Comparison of ENCODE assay signal across 8 mouse cellular contexts in the genomic region with DNA sequence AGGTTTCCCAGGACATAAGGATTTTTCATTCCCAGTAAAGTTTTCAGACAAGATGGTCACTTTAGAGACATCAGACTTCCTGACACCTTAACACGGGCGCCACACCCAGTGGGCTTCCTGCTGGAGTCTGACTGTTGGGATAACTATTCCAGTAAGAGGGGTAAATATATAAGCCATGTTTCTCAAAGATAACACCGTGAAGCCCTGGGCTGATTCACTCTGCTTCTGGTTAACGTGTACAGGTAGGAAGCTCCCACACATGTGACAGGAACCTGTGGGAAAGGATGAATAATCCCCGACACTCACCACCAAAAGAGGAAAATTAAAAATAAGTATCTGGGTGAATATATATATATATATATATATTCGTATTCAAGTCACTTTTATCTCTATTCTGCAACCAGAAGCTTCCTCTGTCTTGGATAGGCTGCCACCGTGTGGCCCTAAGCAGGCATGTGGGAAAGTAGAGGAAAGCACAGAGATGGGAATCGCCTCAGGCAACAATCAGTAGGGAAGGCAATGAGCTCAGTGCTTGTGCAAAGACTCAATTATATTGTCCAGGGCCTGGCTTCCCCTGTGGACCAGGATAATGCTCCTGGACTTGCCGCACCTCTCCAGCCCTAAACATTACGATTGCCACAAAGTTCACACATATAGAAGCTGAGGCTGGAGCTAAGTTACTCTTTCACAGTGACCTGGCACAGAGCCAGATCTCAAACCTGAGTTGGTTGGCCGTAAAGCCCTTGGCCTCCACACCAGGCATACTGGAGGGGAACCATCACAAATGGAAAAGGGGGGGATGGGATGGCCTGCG.
DNase-seq lines count a peak whose midpoint lies in the region; ATAC-seq and TF ChIP-seq lines count a peak whose summit lies in the region.

No protein-coding gene starts in this region.

- H3K27me3 ChIP-seq in intestine, embryonic 14.5 days (replicated peaks; ENCODE audit: control insufficient read depth, insufficient read depth, low read length) = no peaks in the 10 kb centered on the region
- peaks cover 70% of the 10 kb centered on the region for H3K27me3 ChIP-seq in midbrain, embryonic 10.5 days (ENCODE audit: low read depth, poor library complexity, severe bottlenecking)
- no peaks in the 10 kb centered on the region for H3K27me3 ChIP-seq in stomach, embryonic 14.5 days (ENCODE audit: control insufficient read depth, insufficient read depth, low read length)

- 42% methylated on average over 12 of the region's 12 CpGs for WGBS in intestine, embryonic 14.5 days
- whole genome bisulfite sequencing in midbrain, embryonic 10.5 days = 72% methylated on average over 12 of the region's 12 CpGs
- WGBS in stomach, embryonic 14.5 days = 52% methylated on average over 12 of the region's 12 CpGs

- H3K4me3 ChIP-seq in intestine, embryonic 14.5 days (ENCODE audit: low read depth, low read length) = no peak overlapping the region
- H3K4me3 ChIP-seq in left cerebral cortex, adult 2 months = no peak overlapping the region
- H3K4me3 ChIP-seq in midbrain, embryonic 10.5 days = no peak overlapping the region
- no peak overlapping the region for H3K4me3 ChIP-seq in stomach, embryonic 14.5 days (ENCODE audit: low read depth, low read length)

- H3K27ac ChIP-seq in intestine, embryonic 14.5 days (ENCODE audit: low read depth) = no peak overlapping the region
- no peak overlapping the region for H3K27ac ChIP-seq in left cerebral cortex, adult 2 months
- no peak overlapping the region for H3K27ac ChIP-seq in midbrain, embryonic 10.5 days (replicated peaks)
- H3K27ac ChIP-seq in stomach, embryonic 14.5 days (ENCODE audit: low read length) = no peak overlapping the region

- peak; percentile 82 for TF ChIP-seq CTCF in left cerebral cortex, adult 2 months (IDR thresholded peaks at IDR 0.05)

- peaks cover 13% of the 10 kb centered on the region; the same call in 1 of the 2 replicates for H3K4me1 ChIP-seq in intestine, embryonic 14.5 days (replicated peaks; ENCODE audit: control insufficient read depth, insufficient read depth, low read length)
- peaks cover 18% of the 10 kb centered on the region for H3K4me1 ChIP-seq in midbrain, embryonic 10.5 days
- peaks cover 14% of the 10 kb centered on the region; the same call in 1 of the 2 replicates for H3K4me1 ChIP-seq in stomach, embryonic 14.5 days (ENCODE audit: control insufficient read depth, insufficient read depth, low read length)

- H3K9me3 ChIP-seq in intestine, embryonic 14.5 days (ENCODE audit: control insufficient read depth, low read length) = no peaks in the 10 kb centered on the region
- H3K9me3 ChIP-seq in midbrain, embryonic 10.5 days (replicated peaks) = no peaks in the 10 kb centered on the region
- H3K9me3 ChIP-seq in stomach, embryonic 14.5 days (ENCODE audit: control insufficient read depth, low read depth, low read length) = no peaks in the 10 kb centered on the region

- H3K36me3 ChIP-seq in intestine, embryonic 14.5 days (ENCODE audit: control insufficient read depth, insufficient read depth, low read length) = no peaks in the 10 kb centered on the region
- no peaks in the 10 kb centered on the region for H3K36me3 ChIP-seq in midbrain, embryonic 10.5 days
- no peaks in the 10 kb centered on the region for H3K36me3 ChIP-seq in stomach, embryonic 14.5 days (ENCODE audit: control insufficient read depth, insufficient read depth, low read length)

- no peak overlapping the region for H3K9ac ChIP-seq in intestine, embryonic 14.5 days (ENCODE audit: low read length)
- H3K9ac ChIP-seq in stomach, embryonic 14.5 days (replicated peaks; ENCODE audit: low read depth, low read length) = no peak overlapping the region

- ATAC-seq in common myeloid progenitor, adult 5-6 weeks (replicated peaks; ENCODE audit: low read depth, poor library complexity, severe bottlenecking) = 0 out of 2 replicates have a peak, but pooled peaks have one; percentile 54
- ATAC-seq in intestine, embryonic 14.5 days (replicated peaks; ENCODE audit: low FRiP score, low TSS enrichment, low read depth) = peak; percentile 58; the same call in 1 of the 2 replicates
- ATAC-seq in stomach, embryonic 14.5 days (ENCODE audit: insufficient number of reproducible peaks, insufficient read depth, low FRiP score, low read depth) = peak; percentile 75; the same call in 1 of the 2 replicates

- DNase-seq in adrenal gland, adult 18-20 months (ENCODE audit: low spot score in 2 of 2) = peak; percentile 51 to 53
- peak; percentile 61 for DNase-seq in gastrocnemius, postnatal 14 days
- DNase-seq in intestine, embryonic 14.5 days (ENCODE audit: low spot score) = peak; percentile 78
- DNase-seq in left cerebral cortex, adult 2 months (ENCODE audit: extremely low spot score in 1 of 2, low spot score in 2 of 2) = peak; percentile 67 to 74
- DNase-seq in midbrain, embryonic 10.5 days (ENCODE audit: low spot score) = peak; percentile 61
- DNase-seq in yolk sac, embryonic 10.5 days (ENCODE audit: low spot score) = no peak

- H3K4me2 ChIP-seq in intestine, embryonic 14.5 days (ENCODE audit: low read length) = no peak overlapping the region
- H3K4me2 ChIP-seq in stomach, embryonic 14.5 days (replicated peaks; ENCODE audit: low read depth, low read length) = no peak overlapping the region

- intact Hi-C loops in gastrocnemius, postnatal 14 days (cut with DNase I; ENCODE audit: low total_unique reads) = loop anchor here (2.0 to 10.0 kb wide), 2 partner anchors 289 to 563 kb away; no protein-coding TSS in a partner anchor
- intact Hi-C loops in left cerebral cortex, adult 2 months (cut with DNase I) = loop anchor here (1.0 to 10.0 kb wide), 4 partner anchors 230 to 565 kb away; no protein-coding TSS in a partner anchor
